15 mouse cellular contexts compared by ENCODE assay signal in the genomic region with DNA sequence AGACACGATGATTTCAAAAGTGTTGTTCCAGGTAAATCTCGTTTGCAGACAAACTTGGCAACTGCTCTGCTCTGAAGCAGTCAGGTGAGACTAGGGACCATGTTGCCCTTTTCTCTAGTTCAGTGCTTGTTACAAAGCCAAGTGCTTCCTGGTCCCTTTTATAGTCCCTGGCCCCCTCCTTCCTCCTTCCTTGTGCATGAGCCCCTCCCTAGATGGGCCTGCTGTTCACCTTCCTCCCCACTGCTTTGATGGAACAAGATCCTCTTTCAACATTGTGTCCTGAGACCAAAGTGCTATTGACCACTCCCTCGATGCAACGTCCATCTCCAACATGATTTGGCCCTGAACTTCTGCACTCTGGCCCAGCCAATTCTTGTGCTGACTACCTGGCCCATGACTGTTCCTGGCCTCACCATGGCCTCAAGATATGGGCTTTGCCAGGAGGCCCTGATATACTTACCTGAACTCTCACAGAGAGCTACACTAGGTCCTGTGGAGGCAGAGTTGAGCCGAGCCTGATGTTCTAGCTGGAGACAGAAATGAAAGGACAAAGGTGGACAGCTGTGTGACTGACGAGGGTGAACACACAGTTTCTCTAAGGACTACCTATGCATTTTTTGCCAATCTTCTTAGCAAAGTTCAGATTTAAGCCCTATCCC.
"Had no signal": no experiment of that assay in that cellular context is flagged by ENCODE, and none has a peak within 500 bp of the region (broad histone marks: within the 10 kb centered on the region; RNA-seq: fewer than 3 reads in every experiment).

No protein-coding gene starts in this region.

- H3K36me3 ChIP-seq: kidney, embryonic 15.5 days; limb, embryonic 13.5 days; liver, embryonic 13.5 days; midbrain, embryonic 15.5 days; neural tube, embryonic 13.5 days had no signal

- H3K9me3 ChIP-seq: kidney, embryonic 15.5 days; limb, embryonic 13.5 days; liver, embryonic 13.5 days; midbrain, embryonic 15.5 days; neural tube, embryonic 13.5 days had no signal

- H3K27ac ChIP-seq: hindbrain, embryonic 14.5 days; kidney, embryonic 15.5 days; limb, embryonic 13.5 days; liver, embryonic 13.5 days; midbrain, embryonic 15.5 days; neural tube, embryonic 13.5 days had no signal

- DNase-seq: kidney, adult 11 months; kidney, postnatal 14 days; left cerebral cortex, postnatal 4 days; liver, embryonic 13.5 days; lung, postnatal 4 days; right cerebral cortex, postnatal 14 days; thymus, adult 2 months; thymus, postnatal 36 days had no signal

- H3K4me3 ChIP-seq: kidney, embryonic 15.5 days; limb, embryonic 13.5 days; liver, embryonic 13.5 days; megakaryocyte, embryonic 14.5 days; midbrain, embryonic 15.5 days; neural tube, embryonic 13.5 days had no signal

- H3K4me2 ChIP-seq: hindbrain, embryonic 14.5 days; kidney, embryonic 15.5 days; limb, embryonic 13.5 days; liver, embryonic 13.5 days; midbrain, embryonic 11.5 days; midbrain, embryonic 15.5 days; neural tube, embryonic 13.5 days had no signal

- H3K27me3 ChIP-seq: kidney, embryonic 15.5 days; limb, embryonic 13.5 days; liver, embryonic 13.5 days; megakaryocyte, embryonic 14.5 days; midbrain, embryonic 15.5 days; neural tube, embryonic 13.5 days had no signal

- H3K9ac ChIP-seq: hindbrain, embryonic 14.5 days; kidney, embryonic 15.5 days; limb, embryonic 13.5 days; liver, embryonic 13.5 days; midbrain, embryonic 15.5 days; neural tube, embryonic 13.5 days had no signal

- ATAC-seq: midbrain, embryonic 15.5 days had no signal
